Mouse (Mus musculus) cerebellum, adult (tissue): ENCODE measurements around the gene Six4.
"Not testable (repeated sequence)": the region's sequence is repeated elsewhere in the genome, so short reads cannot be mapped to it uniquely, and the experiment has no call there.

Experiments
- ATAC-seq: cut with Nextera tagmentation; 2 replicates; pipeline ENCODE4 v1.9.2; 2017; ENCODE audit warnings: mild to moderate bottlenecking, moderate library complexity, mixed read lengths; ENCODE audit not compliant: insufficient number of reproducible peaks, low FRiP score, low TSS enrichment

The Six4 gene

GRCm38 (mm10) chr12:73088911-73089310 lies 24.3 kb downstream of the Six4 start:
- no peak for ATAC-seq

GRCm38 (mm10) chr12:73088500-73088899 lies 24.8 kb downstream of the Six4 start:
- ATAC-seq, result no peak

DNA sequence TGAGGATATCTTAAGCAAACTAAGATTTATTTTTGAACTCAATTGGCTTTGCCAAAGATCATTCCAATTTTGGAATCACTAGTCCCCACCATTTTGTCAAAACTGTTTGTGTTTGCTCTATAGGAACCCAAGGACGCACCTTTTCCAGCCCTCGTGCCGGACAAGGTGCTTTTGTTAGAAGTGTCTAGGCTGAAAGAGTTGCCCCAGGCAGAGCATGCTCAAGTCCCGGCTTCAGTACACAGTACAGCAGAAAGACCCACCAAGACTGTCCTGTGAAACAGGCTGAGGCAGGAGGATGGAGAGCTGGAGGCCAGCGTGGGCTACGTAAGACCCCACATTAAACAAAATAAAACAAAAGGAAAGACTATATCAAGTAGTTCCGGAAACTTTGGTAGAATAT lies 26.2 kb downstream of the Six4 start:
- no peak for ATAC-seq

DNA sequence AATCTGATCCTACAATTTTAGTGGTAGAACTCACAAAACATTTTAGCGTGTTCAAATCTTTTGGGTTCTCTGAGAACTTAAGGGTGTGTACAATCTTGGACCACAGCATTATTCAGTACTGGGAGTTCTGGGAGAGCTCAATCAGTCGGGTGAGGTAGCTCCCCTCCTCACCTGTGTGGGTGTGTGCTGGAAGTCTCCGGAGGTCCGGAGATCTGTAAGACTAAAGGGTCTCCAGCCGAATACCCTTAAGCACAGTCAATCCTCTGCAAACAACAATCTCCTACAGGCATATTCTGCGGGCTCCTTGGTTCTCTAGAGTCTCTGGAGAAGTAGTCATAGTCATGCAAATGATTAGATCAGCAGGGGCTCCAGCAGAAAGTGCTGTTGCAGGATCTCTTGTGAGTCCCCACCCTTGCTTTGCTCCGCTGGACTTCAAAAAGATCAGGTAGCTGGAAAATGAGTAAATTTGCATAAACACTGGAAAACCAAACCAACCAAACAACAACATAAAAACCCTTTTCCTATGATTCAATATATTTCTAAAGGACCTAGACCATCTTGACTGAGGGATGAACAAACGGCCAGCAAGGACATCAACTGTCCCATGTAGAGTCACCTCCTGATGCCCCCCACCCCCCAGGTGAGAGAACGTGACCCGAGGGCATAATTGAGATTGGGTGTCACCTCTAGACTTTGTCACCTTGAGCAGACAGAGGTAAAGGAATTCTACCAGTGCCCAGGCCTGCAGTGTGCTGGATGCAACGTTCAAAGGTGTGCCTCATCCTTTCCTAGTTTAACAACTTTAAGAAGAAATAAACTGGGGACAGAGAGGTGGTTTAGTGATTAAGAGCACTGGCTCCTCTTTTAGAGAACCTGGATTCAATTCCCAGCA lies 27.3 kb downstream of the Six4 start:
- no peak for ATAC-seq

- no peak for ATAC-seq
Measured at GRCm38 (mm10) chr12:73083773-73084172, 29.5 kb downstream of the Six4 start.

GRCm38 (mm10) chr12:73081828-73082227 lies 31.4 kb downstream of the Six4 start:
- ATAC-seq, result not testable (repeated sequence)

DNA sequence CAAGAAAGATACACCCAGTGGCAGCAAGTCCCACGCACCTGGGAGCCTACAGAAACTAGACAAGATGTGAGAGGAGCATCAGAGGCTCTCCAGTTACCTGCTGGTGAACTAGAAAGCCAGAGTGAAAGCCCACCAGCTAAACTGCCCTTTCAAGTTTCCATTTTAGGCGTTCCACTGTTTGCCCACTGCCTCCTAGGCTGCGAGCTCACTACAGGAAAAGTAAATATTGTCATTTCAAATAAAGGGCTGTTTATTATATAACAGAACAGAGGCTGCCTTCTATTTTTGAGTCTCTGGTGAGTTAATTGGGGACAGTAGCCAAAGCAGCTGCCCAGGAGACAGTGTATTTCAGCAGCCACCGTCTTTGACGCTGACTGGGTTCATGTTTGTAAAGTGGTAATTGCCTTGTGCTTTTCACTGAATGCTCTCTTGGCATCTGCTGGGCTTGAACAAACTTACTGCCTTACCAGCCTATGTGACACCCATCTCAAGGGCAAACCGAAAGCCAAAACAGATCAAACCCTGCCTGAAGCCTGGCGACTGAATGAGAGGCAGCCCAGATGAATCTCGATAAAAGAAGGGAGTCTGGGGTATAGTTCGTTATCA lies 52.3 kb downstream of the Six4 start:
- no peak for ATAC-seq

DNA sequence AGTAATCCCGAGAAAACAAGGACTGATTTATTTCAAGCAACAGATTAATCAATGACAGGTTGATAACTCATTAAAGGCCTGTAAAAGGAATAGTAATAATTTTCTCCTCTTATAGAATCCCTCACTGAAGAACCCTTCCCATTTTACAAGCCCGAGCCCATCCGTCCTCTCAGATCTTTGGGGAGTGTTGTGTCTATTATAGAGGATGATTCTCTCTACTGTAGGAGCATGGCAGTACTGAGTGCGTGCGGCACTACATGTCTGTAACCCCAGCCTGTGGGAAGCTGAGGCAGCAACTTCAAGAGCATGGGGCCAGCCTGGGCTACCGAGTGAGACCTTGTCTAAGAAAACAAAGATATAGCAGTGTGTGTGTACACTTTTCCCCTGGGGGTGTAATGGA lies 55.8 kb downstream of the Six4 start:
- no peak for ATAC-seq

- ATAC-seq, result no peak
Measured at GRCm38 (mm10) chr12:73055451-73055850, 57.8 kb downstream of the Six4 start.

- ATAC-seq, result no peak
Measured at GRCm38 (mm10) chr12:73054576-73055185, 58.6 kb downstream of the Six4 start.

GRCm38 (mm10) chr12:73053668-73054241 lies 59.5 kb downstream of the Six4 start, which contains the start of gene Six1:
Gene Six1, minus strand, starts transcription at chr12:73053887.
- ATAC-seq, result no peak

- no peak for ATAC-seq
Measured at GRCm38 (mm10) chr12:73052651-73053591, 60.3 kb downstream of the Six4 start.

GRCm38 (mm10) chr12:73052036-73052650 lies 61.1 kb downstream of the Six4 start:
- ATAC-seq, result no peak

DNA sequence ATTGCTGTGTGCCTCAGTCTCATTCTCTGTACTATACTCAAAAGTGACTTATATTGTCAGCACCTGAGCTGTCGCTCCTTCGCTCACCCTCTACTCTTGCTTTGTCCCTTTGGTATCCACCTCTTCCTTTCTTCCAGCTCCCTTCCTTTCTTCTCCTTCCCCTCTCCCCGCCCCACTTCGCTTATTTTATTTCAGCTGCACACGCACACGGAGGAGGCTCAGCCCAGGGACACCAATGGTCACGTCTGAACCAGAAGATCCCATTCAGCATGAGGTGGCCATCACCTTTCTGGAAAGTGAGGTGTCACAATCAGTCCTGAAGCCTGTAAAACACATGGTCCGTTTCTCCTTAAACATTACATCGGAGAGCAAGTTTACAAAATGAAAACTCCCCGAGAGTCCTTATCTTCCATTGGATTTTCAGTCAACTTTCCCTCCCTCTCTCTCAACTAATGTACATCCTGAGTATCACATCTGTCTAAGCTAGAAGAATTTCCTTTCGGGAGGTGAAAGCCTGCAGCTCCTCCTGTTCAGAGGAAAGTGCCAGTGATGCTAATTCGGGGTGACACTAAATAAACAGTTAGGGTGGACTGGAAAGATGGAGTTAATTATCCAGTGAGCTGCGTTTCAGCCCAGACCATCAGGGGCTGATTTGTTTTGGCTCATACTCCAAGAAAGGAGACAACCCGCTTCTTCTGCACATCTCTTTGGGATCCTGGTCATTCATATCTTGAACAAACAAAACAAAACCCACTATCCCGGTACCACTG lies 62.3 kb downstream of the Six4 start:
- no peak for ATAC-seq

- no peak for ATAC-seq
Measured at GRCm38 (mm10) chr12:73050305-73050704, 63.0 kb downstream of the Six4 start.
